Mouse (Mus musculus): Measurements from ENCODE around the gene Celf1.

GRCm38 (mm10) chr2:90910861-90911260, 29.3 kb upstream of the Celf1 start:
- no peak for TF ChIP-seq GATA1 (IDR thresholded peaks at IDR 0.05; ENCODE audit: low read length)
- no peak for TF ChIP-seq TAL1 (IDR thresholded peaks at IDR 0.05; ENCODE audit: low read length)

Data from erythroblast, embryonic 14.5 days (primary cell).